Comparison of ENCODE assay signal across 26 mouse cellular contexts in genomic region chr2:147415037-147415436, GRCm38 (mm10). TPM values are rescaled to one million over a fixed set of nuclear protein-coding genes. Genes with fewer than 3 reads are reported as not detected.
"Had no signal": no experiment of that assay in that cellular context is flagged by ENCODE, and none has a peak within 500 bp of the region (broad histone marks: within the 10 kb centered on the region; RNA-seq: fewer than 3 reads in every experiment).

No protein-coding gene starts in this region.

- H3K4me1 ChIP-seq: intestine, embryonic 15.5 days; kidney, embryonic 15.5 days; limb, embryonic 12.5 days; limb, embryonic 15.5 days; midbrain, embryonic 15.5 days had no signal

- H3K36me3 ChIP-seq: intestine, embryonic 15.5 days; kidney, embryonic 15.5 days; limb, embryonic 12.5 days; limb, embryonic 15.5 days; midbrain, embryonic 15.5 days had no signal

- H3K9ac ChIP-seq: intestine, embryonic 15.5 days; kidney, embryonic 15.5 days; limb, embryonic 12.5 days; limb, embryonic 15.5 days; liver, embryonic 14.5 days; liver, postnatal 0 days; lung, embryonic 14.5 days; midbrain, embryonic 15.5 days had no signal

- H3K27ac ChIP-seq: intestine, embryonic 15.5 days; kidney, embryonic 15.5 days; limb, embryonic 12.5 days; limb, embryonic 15.5 days; liver, embryonic 14.5 days; macrophage; midbrain, embryonic 15.5 days had no signal

- H3K27me3 ChIP-seq: intestine, embryonic 15.5 days; kidney, embryonic 15.5 days; limb, embryonic 15.5 days; midbrain, embryonic 15.5 days had no signal

- H3K9me3 ChIP-seq: intestine, embryonic 15.5 days; kidney, embryonic 15.5 days; limb, embryonic 12.5 days; limb, embryonic 15.5 days; midbrain, embryonic 15.5 days had no signal

- ATAC-seq: intestine, embryonic 15.5 days; liver, postnatal 0 days; lung, postnatal 0 days; midbrain, embryonic 15.5 days had no signal

- DNase-seq: kidney, adult 11 months; kidney, adult 8-10 months; kidney, postnatal 14 days; left cerebral cortex, postnatal 4 days; liver, postnatal 0 days; lung, embryonic 14.5 days; right cerebral cortex, adult 18-20 months; right cerebral cortex, postnatal 14 days; right cerebral cortex, postnatal 4 days; thymus, postnatal 25 days had no signal

- H3K4me3 ChIP-seq: intestine, embryonic 15.5 days; kidney, embryonic 15.5 days; limb, embryonic 12.5 days; limb, embryonic 15.5 days; midbrain, embryonic 15.5 days; myocyte had no signal

- H3K4me2 ChIP-seq: intestine, embryonic 15.5 days; kidney, embryonic 15.5 days; limb, embryonic 12.5 days; limb, embryonic 15.5 days; liver, embryonic 11.5 days; lung, embryonic 14.5 days; midbrain, embryonic 15.5 days had no signal

RNA-seq across cellular contexts. Expression of gene Pax1, which starts 53.3 kb away (rescaled TPM):
- total RNA-seq: layer of hippocampus, adult 8-10 months; left cerebral cortex, adult 8-10 months; left cerebral cortex, postnatal 14 days; left cerebral cortex, postnatal 4 days; megakaryocyte, adult 5-6 weeks; monocyte, adult 5-6 weeks had no signal
- polyA plus RNA-seq: intestine, embryonic 15.5 days; liver, embryonic 14.5 days; lung, postnatal 0 days; macrophage; midbrain, embryonic 15.5 days; myocyte; stomach, embryonic 14.5 days had no signal
